Comparison of ENCODE assay signal across 26 mouse cellular contexts in the genomic region with DNA sequence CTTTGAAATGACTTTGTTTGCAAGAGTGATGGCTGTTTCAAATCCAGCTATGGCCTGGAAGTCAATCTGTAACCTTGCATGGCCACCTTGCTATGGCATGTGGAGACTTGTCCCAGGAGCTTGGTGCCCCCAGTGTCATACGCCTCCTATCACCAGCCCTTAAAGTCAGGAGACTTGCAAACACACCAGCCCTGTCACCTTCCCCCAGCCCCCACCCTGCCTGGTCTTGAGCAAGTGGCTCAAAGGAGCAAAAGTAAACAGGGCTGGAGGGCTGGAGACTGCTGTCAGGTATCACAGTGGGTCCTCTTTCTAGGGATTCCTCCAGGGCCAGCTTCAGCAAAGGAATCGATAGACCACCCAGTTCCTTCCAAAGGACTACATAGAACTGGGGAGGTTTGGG. TPM values are rescaled to one million over a fixed set of nuclear protein-coding genes. Genes with fewer than 3 reads are reported as not detected.
DNase-seq lines count a peak whose midpoint lies in the region; ATAC-seq and TF ChIP-seq lines count a peak whose summit lies in the region.
"Had no signal": no experiment of that assay in that cellular context is flagged by ENCODE, and none has a peak within 500 bp of the region (broad histone marks: within the 10 kb centered on the region; RNA-seq: fewer than 3 reads in every experiment).

No protein-coding gene starts in this region.

- intact Hi-C loops in heart, postnatal 14 days (cut with DNase I): no loop called here

- ATAC-seq in intestine, embryonic 15.5 days: no peak
- ATAC-seq in intestine, postnatal 0 days: no peak
- no peak for ATAC-seq in liver, embryonic 11.5 days (replicated peaks; ENCODE audit: low FRiP score)
- ATAC-seq in stomach, embryonic 16.5 days (ENCODE audit: insufficient read depth, low FRiP score): no peak
- no peak for ATAC-seq in CD4-positive, CD25-positive, alpha-beta regulatory T cell, adult 4 months

- H3K9me3 ChIP-seq in heart, embryonic 10.5 days: no peaks in the 10 kb centered on the region
- H3K9me3 ChIP-seq in intestine, embryonic 15.5 days: no peaks in the 10 kb centered on the region
- H3K9me3 ChIP-seq in intestine, postnatal 0 days (ENCODE audit: control insufficient read depth): no peaks in the 10 kb centered on the region
- no peaks in the 10 kb centered on the region for H3K9me3 ChIP-seq in liver, embryonic 11.5 days (ENCODE audit: control insufficient read depth, low read length)
- no peaks in the 10 kb centered on the region for H3K9me3 ChIP-seq in stomach, embryonic 16.5 days (replicated peaks; ENCODE audit: control insufficient read depth, low read length)
- H3K9me3 ChIP-seq: forebrain, embryonic 12.5 days; G1E; neural tube, embryonic 12.5 days had no signal

- TF ChIP-seq CTCF in intestine, postnatal 0 days (IDR thresholded peaks at IDR 0.05; ENCODE audit: low read depth): no peak

- H3K4me2 ChIP-seq in intestine, embryonic 15.5 days (replicated peaks): no peak overlapping the region
- H3K4me2 ChIP-seq in intestine, postnatal 0 days (replicated peaks; ENCODE audit: low read depth): no peak overlapping the region
- H3K4me2 ChIP-seq in liver, embryonic 11.5 days: no peak overlapping the region
- H3K4me2 ChIP-seq in stomach, embryonic 16.5 days (ENCODE audit: low read depth, low read length): no peak overlapping the region
- H3K4me2 ChIP-seq: forebrain, embryonic 12.5 days; midbrain, embryonic 11.5 days; neural tube, embryonic 12.5 days had no signal

- no peak overlapping the region for H3K9ac ChIP-seq in intestine, embryonic 15.5 days
- H3K9ac ChIP-seq in intestine, postnatal 0 days (ENCODE audit: low read depth, low read length): no peak overlapping the region
- peak overlapping the region; percentile 55 for H3K9ac ChIP-seq in liver, embryonic 11.5 days (ENCODE audit: low read depth, low read length)
- H3K9ac ChIP-seq in stomach, embryonic 16.5 days (ENCODE audit: low read length): no peak overlapping the region
- H3K9ac ChIP-seq: forebrain, embryonic 12.5 days; neural tube, embryonic 12.5 days had no signal

- WGBS in heart, embryonic 10.5 days: 71% methylated on average over 2 of the region's 2 CpGs
- 59% methylated on average over 2 of the region's 2 CpGs for WGBS in intestine, embryonic 15.5 days
- WGBS in intestine, postnatal 0 days: 42% methylated on average over 2 of the region's 2 CpGs
- 75% methylated on average over 2 of the region's 2 CpGs for WGBS in liver, embryonic 11.5 days
- WGBS in stomach, embryonic 16.5 days: 47% methylated on average over 2 of the region's 2 CpGs

- no peak for DNase-seq in heart, embryonic 10.5 days (ENCODE audit: low spot score)
- no peak for DNase-seq in heart, postnatal 14 days
- DNase-seq in liver, embryonic 11.5 days (ENCODE audit: low spot score): no peak
- DNase-seq in spleen, postnatal 4 days (ENCODE audit: low spot score in 2 of 2): no peak
- DNase-seq: adrenal gland, postnatal 25 days; cerebellum, adult 18-20 months; cerebellum, postnatal 36 days; kidney, adult 8-10 months; kidney, postnatal 25 days; lung, adult 2 months; lung, postnatal 36 days; thymus, postnatal 36 days had no signal

- H3K27me3 ChIP-seq in heart, embryonic 10.5 days (ENCODE audit: insufficient read depth, poor library complexity, severe bottlenecking): no peaks in the 10 kb centered on the region
- H3K27me3 ChIP-seq in intestine, embryonic 15.5 days (replicated peaks): no peaks in the 10 kb centered on the region
- H3K27me3 ChIP-seq in intestine, postnatal 0 days (replicated peaks; ENCODE audit: control insufficient read depth, insufficient read depth, low read length): no peaks in the 10 kb centered on the region
- no peaks in the 10 kb centered on the region for H3K27me3 ChIP-seq in liver, embryonic 11.5 days (replicated peaks; ENCODE audit: control insufficient read depth, insufficient read depth, low read length)
- H3K27me3 ChIP-seq in stomach, embryonic 16.5 days (ENCODE audit: control insufficient read depth, insufficient read depth, low read length): no peaks in the 10 kb centered on the region
- H3K27me3 ChIP-seq: forebrain, embryonic 12.5 days; neural tube, embryonic 12.5 days had no signal

- H3K4me1 ChIP-seq in heart, embryonic 10.5 days: peaks cover 100% of the 10 kb centered on the region
- peaks cover 74% of the 10 kb centered on the region for H3K4me1 ChIP-seq in intestine, embryonic 15.5 days (replicated peaks)
- peaks cover 11% of the 10 kb centered on the region for H3K4me1 ChIP-seq in intestine, postnatal 0 days (replicated peaks; ENCODE audit: control insufficient read depth, insufficient read depth, low read length)
- H3K4me1 ChIP-seq in liver, embryonic 11.5 days (replicated peaks; ENCODE audit: control insufficient read depth, insufficient read depth, low read length): peaks cover 100% of the 10 kb centered on the region
- H3K4me1 ChIP-seq in stomach, embryonic 16.5 days (ENCODE audit: control insufficient read depth, insufficient read depth, low read length): peaks cover 76% of the 10 kb centered on the region

- peaks cover 68% of the 10 kb centered on the region for H3K36me3 ChIP-seq in heart, embryonic 10.5 days
- H3K36me3 ChIP-seq in intestine, embryonic 15.5 days: no peaks in the 10 kb centered on the region
- H3K36me3 ChIP-seq in intestine, postnatal 0 days (ENCODE audit: control insufficient read depth, insufficient read depth): peaks cover 25% of the 10 kb centered on the region; the same call in 1 of the 2 replicates
- peaks cover 52% of the 10 kb centered on the region for H3K36me3 ChIP-seq in liver, embryonic 11.5 days (ENCODE audit: control insufficient read depth, insufficient read depth, low read length)
- H3K36me3 ChIP-seq in stomach, embryonic 16.5 days (ENCODE audit: control insufficient read depth, insufficient read depth, low read length): no peaks in the 10 kb centered on the region
- H3K36me3 ChIP-seq: forebrain, embryonic 12.5 days; neural tube, embryonic 12.5 days had no signal

- no peak overlapping the region for H3K4me3 ChIP-seq in heart, embryonic 10.5 days
- no peak overlapping the region for H3K4me3 ChIP-seq in intestine, embryonic 15.5 days (replicated peaks)
- H3K4me3 ChIP-seq in intestine, postnatal 0 days (ENCODE audit: low read depth, low read length): no peak overlapping the region
- H3K4me3 ChIP-seq in liver, embryonic 11.5 days (ENCODE audit: low read depth, low read length): no peak overlapping the region
- no peak overlapping the region for H3K4me3 ChIP-seq in stomach, embryonic 16.5 days (replicated peaks; ENCODE audit: low read length)
- H3K4me3 ChIP-seq: forebrain, embryonic 12.5 days; left cerebral cortex, adult 2 months; neural tube, embryonic 12.5 days had no signal

- peak overlapping the region; percentile 81 for H3K27ac ChIP-seq in heart, embryonic 10.5 days
- 0 out of 2 replicates have a peak overlapping the region, but pooled peaks have one; percentile 36 for H3K27ac ChIP-seq in intestine, embryonic 15.5 days
- H3K27ac ChIP-seq in intestine, postnatal 0 days (ENCODE audit: low read depth, low read length): no peak overlapping the region
- H3K27ac ChIP-seq in liver, embryonic 11.5 days (ENCODE audit: low read depth, low read length): peak overlapping the region; percentile 97
- peak overlapping the region; percentile 10; the same call in 1 of the 2 replicates for H3K27ac ChIP-seq in stomach, embryonic 16.5 days (ENCODE audit: low read length)
- H3K27ac ChIP-seq: forebrain, embryonic 12.5 days; left cerebral cortex, adult 2 months; neural tube, embryonic 12.5 days had no signal

RNA-seq across cellular contexts. Expression of a gene that starts 29.2 kb away (rescaled TPM):
- polyA plus RNA-seq in heart, embryonic 10.5 days (2016; fragmentation: Nextera tagmentation; extraction: Ambion mirVana): 5.7 and 12.8 TPM in 2 replicates
- 10 to 100 TPM; 25.5 to 26.9 TPM for total RNA-seq in heart, postnatal 14 days (2021)
- polyA plus RNA-seq in intestine, embryonic 15.5 days (2015; fragmentation: Nextera tagmentation; extraction: Ambion mirVana): 4.9 and 5.2 TPM in 2 replicates
- 7.7 and 9.8 TPM in 2 replicates for polyA plus RNA-seq in intestine, postnatal 0 days (2015; fragmentation: Nextera tagmentation; extraction: Ambion mirVana)
- polyA plus RNA-seq in liver, embryonic 11.5 days (2014; fragmentation: Nextera tagmentation; extraction: Ambion mirVana): 22.7 and 26.5 TPM in 2 replicates
- 2.0 and 2.1 TPM in 2 replicates for polyA plus RNA-seq in stomach, embryonic 16.5 days (2015; fragmentation: Nextera tagmentation; extraction: Ambion mirVana)
- polyA plus RNA-seq in CD4-positive, CD25-positive, alpha-beta regulatory T cell, adult 4 months (2017; shearing (Covaris generic)): under 1 TPM; 0.46 to 0.82 TPM

RNA-seq across cellular contexts. Expression of a gene that starts 49.4 kb away (rescaled TPM):
- not detected in 2 replicates for polyA plus RNA-seq in heart, embryonic 10.5 days (2016; fragmentation: Nextera tagmentation; extraction: Ambion mirVana)
- not detected for total RNA-seq in heart, postnatal 14 days (2021)
- not detected in 2 replicates for polyA plus RNA-seq in intestine, embryonic 15.5 days (2015; fragmentation: Nextera tagmentation; extraction: Ambion mirVana)
- not detected in 2 replicates for polyA plus RNA-seq in intestine, postnatal 0 days (2015; fragmentation: Nextera tagmentation; extraction: Ambion mirVana)
- polyA plus RNA-seq in liver, embryonic 11.5 days (2014; fragmentation: Nextera tagmentation; extraction: Ambion mirVana): not detected in 2 replicates
- polyA plus RNA-seq in stomach, embryonic 16.5 days (2015; fragmentation: Nextera tagmentation; extraction: Ambion mirVana): not detected in 2 replicates
- not detected for polyA plus RNA-seq in CD4-positive, CD25-positive, alpha-beta regulatory T cell, adult 4 months (2017; shearing (Covaris generic))
- total RNA-seq: adrenal gland, postnatal 25 days; G1E; gastrocnemius, adult 8-10 months; granulocyte monocyte progenitor cell, adult 5-6 weeks; hematopoietic stem cell, adult 5-6 weeks; monocyte, adult 5-6 weeks had no signal
- polyA plus RNA-seq: forebrain, embryonic 12.5 days; G1E; limb, embryonic 11.5 days; lung, adult 2 months; midbrain, embryonic 11.5 days; neural tube, embryonic 12.5 days had no signal
